Mouse (Mus musculus): ENCODE data around the gene Med23.

DNA sequence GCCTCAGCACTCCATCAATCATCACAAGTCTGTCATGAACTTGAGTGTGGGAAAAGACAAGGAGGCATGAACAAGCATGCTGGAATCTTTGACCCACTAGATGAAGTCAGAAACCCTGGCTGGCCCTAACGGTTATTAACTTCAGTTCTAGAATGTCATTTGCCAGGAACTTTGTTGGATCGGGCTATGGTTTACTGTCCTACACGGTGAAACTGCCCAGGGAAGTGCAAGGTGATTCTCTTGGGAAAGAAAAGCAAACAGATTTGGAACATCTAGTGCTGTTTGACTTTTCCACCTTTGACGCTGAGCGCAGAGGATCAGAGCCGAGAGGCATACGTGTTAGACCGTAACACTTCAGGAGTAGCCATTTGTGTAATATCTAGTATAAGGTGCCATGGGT, 81.8 kb downstream of the Med23 start:
- TF ChIP-seq CTCF (IDR thresholded peaks at IDR 0.05; ENCODE audit: extremely low read depth, insufficient read depth, low read length) (no peak), POLR2A (IDR thresholded peaks at IDR 0.05; ENCODE audit: extremely low read depth, insufficient read depth, low read length) (no peak)
